Mouse (Mus musculus): ENCODE results near the gene Fcho2.

DNA sequence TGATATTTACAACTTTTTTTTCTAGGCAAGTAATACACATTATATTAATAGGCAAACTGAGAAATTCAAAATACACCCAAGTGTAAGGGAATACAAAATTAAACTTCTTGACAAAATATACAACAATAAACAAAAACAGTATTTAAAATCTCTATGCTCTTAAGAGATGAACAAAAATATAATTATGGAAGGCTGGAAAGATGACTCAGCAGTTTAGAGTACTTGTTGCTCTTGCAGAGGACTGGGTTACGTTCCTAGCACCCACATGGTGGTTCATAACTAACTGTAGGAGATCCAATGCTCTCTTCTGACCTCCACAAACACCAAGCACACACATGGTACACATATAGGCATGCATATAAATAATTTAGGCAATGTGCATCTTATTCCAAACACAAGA is 22.4 kb downstream of the Fcho2 start:
- no peak for TF ChIP-seq POLR2A (IDR thresholded peaks at IDR 0.05; ENCODE audit: insufficient read depth, low read length)
- no peak for TF ChIP-seq CTCF (IDR thresholded peaks at IDR 0.05; ENCODE audit: low read depth, low read length)
- no peak for TF ChIP-seq EP300 (IDR thresholded peaks at IDR 0.05; ENCODE audit: insufficient read depth, low read depth, low read length)

All from ES-Bruce4 (cell line).